Mouse (Mus musculus): ENCODE data around the gene Col6a3. TPM values are rescaled to one million over a fixed set of nuclear protein-coding genes. Genes with fewer than 3 reads are reported as not detected.

The Col6a3 gene
- 36.1 and 48.3 TPM in 2 replicates for polyA plus RNA-seq (2012; rRNA removed)

GRCm38 (mm10) chr1:90843836-90844235 is at the start of gene Col6a3:
TSS of gene Col6a3 (minus strand) at chr1:90843971.

Other genes starting within 250 kb of the Col6a3 start
- gene Cops8, start 241.0 kb downstream of the Col6a3 start, polyA plus RNA-seq (2012; rRNA removed), result 21.5 and 25.6 TPM in 2 replicates
- 35.8 and 41.9 TPM in 2 replicates for gene Mlph, start 71.1 kb upstream of the Col6a3 start, polyA plus RNA-seq (2012; rRNA removed)
- not detected in 2 replicates for gene Prlh, start 109.1 kb upstream of the Col6a3 start, polyA plus RNA-seq (2012; rRNA removed)
- 7.5 and 14.8 TPM in 2 replicates for gene Rab17, start 125.7 kb upstream of the Col6a3 start, polyA plus RNA-seq (2012; rRNA removed)
- gene Lrrfip1, start 154.8 kb upstream of the Col6a3 start, polyA plus RNA-seq (2012; rRNA removed), result 16.3 and 22.3 TPM in 2 replicates